Mouse (Mus musculus) adrenal gland, postnatal 4 days (tissue): ENCODE results near the gene Inmt. TPM values are rescaled to one million over a fixed set of nuclear protein-coding genes. Genes with fewer than 3 reads are reported as not detected.
A peak's percentile ranks its signal among the peaks of the same experiment; 100 is the strongest.

ENCODE experiments used
- DNase-seq, 2 experiments: peaks; one replicate each; pipeline ENCODE4 v3.0.0; 2021 to 2022; ENCODE audit warnings: low spot score in 2 of 2, mixed read lengths in 2 of 2
- total RNA-seq, 2 experiments: library from RNA; stranded (reverse); gene quantifications; 2 replicates each; pipeline ENCODE4 v1.2.3; 2021

Gene Inmt
- total RNA-seq, 2 experiments from 2014 or later, result 0.28 to 2.5 TPM

GRCm38 (mm10) chr6:55171638-55172037 lies 3.2 kb downstream of the Inmt start:
- no peak for DNase-seq

DNA sequence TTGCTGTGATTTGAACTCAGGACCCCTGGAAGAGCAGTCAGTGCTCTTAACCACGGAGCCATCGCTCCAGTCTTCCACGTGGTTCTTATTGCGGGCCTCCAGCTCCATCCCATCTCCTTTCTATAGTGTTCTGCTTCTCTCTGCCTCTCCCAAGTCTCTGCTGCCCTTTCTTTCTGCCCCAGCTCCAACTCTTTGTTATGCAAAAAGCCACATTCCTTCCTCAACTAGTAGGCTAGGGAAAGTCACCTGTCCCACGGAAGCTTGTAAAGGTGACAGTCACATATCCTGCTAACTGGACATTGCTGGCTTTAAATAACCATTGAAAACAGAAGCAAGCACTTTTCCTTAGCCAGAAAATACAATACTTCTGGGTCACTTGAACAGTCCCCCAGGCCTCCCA lies 5.0 kb downstream of the Inmt start:
- no peak for DNase-seq

DNA sequence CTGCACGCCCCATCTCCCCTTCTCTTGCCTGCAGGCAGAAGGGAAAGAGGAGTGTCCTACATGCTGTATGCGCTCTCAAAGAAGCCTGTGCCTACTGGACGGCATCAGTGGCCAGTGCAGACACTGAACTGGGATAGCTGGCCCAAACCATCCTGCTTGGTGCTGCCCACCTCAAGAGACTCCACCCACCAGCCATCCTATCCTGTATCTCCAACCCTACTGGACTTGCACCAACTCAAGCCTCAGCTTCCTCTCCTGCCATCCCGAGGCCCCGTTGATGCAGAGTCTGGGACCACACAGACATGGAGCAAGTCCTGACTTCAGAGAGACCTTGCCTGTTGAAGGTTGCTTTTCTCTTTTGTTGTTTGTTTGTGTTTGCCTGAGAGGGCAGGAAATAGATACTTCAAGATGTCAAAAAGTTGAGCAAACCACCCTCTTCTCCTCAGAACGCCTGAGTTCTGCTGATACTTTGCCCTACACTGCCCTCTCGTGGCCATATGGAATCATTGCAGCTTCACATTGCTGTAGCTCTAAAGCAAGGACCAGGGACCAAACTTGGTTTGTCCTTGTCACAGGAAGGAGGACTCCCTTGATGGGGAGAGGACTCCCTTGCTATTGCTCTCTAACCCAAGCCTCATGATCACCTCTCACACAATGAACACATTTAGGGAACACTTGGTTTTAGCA lies 7.9 kb downstream of the Inmt start:
- DNase-seq, result peak in 1 of 2 experiments; percentile 43

DNA sequence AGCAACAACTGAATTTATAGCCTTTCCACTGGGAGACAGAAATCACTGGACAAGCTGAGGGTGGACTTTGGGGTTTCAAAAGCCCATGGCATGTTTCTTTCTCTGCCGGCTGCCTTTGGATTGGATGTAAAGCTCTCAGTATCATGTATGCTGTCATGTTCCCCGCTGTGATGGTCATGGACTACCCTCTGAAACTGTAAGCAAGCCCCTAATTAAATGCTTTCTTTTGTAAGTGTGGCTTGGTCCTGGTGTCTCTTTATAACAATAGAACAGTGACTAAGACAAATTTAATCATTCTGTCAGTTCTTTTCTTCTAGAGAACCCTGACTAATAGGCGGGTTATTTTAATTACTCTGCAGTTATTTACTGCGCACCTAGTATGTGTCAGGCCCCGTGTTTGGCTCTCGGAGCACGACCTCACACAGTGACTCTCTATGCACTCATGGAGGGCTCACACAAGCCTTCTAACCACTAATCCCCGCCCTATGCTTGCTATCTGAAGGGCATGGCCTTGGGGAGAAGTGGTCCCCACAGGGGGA lies 11.7 kb downstream of the Inmt start:
- DNase-seq, result no peak

DNA sequence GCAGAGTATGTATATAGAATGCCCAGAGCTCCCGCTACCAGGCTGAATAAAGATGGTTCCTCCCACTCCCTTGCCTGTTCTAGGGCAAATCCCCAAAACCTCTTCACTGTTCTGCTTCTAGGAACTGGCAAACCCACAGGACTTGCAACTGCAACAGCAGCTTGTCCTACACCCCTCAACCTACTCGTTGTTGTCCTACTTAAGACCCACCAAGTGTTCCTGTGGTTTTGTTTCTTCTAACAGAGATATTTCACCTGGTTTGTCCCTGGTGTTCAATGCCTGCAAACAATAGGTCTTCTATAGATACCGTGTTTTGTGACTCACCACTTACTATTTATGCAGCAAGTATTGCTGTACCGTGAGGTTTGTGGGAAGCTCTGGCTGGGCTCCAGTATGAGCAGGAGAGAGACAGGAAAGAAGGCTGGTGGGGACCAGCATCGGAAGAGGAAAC lies 13.5 kb downstream of the Inmt start:
- DNase-seq, result no peak

GRCm38 (mm10) chr6:55159256-55159655 lies 15.6 kb downstream of the Inmt start:
- DNase-seq, result no peak

GRCm38 (mm10) chr6:55152226-55152625 lies 22.6 kb downstream of the Inmt start:
- DNase-seq, result no peak

DNA sequence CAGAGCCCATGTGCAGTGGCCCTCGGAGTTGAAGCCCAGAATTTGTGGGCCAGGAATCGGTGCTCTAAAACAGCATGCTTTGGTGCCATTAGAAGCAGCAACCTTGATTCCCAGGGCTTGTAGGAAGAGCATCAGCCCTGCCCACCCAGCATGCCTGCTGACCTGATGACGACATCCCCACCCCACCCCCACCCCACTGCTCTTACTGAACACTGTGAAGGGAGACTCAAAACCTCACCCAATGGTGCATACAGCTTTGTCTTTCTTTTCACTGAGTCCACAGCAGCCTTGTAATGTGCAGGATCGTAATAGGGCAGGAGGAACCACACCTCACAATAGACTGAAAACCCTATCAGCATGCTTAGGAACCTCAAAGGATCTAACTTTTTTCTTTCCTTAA lies 28.7 kb downstream of the Inmt start:
- no peak for DNase-seq

DNA sequence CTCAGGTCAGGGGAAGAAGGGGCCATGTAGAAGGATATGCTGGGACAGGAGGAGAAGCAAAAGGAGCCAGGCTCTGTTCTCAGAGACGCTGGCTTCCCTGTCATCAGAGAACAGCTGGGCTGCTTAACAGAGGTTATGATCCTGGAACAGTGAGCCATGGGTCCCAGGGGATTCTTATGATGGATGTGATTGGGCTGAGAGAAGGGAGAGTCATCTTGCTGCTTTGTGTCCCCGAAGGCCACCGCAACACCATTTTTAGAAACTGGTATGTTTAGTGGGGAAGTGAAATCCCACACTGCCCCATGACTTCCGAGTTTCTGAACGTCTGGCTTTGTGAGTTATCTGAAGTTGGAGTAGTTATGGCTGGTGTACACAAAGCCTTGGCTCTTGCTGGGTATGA lies 29.6 kb downstream of the Inmt start:
- no peak for DNase-seq

- DNase-seq, result no peak
Measured at GRCm38 (mm10) chr6:55138343-55138742, 36.5 kb downstream of the Inmt start.

DNA sequence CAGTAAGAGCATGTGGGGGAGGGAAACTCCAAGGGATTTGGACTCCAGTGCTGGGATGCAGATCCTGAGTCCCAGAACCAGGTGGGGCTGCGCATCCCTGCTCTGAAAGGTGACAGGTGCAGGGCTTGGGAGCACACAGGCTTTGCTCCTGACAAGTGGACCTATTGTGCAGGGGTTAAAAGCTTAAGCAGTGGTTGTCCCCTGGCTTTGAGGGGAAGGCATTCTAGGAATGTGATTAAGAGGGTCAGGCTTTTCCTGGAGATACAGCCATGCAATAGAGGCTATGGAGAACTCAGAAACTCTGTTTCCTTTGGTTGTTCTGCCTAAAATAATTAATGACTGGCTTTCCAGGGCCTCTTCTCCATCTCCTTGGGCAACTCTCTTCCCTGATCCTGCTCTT lies 41.4 kb downstream of the Inmt start:
- no peak for DNase-seq

- no peak for DNase-seq
Measured at GRCm38 (mm10) chr6:55132794-55133193, 42.0 kb downstream of the Inmt start, which contains the start of gene Crhr2. Gene Crhr2 (minus strand): TSS chr6:55133016.

- DNase-seq, result no peak
Measured at GRCm38 (mm10) chr6:55131301-55131700, 43.5 kb downstream of the Inmt start.

GRCm38 (mm10) chr6:55130631-55131030 lies 44.2 kb downstream of the Inmt start:
- DNase-seq, result no peak

DNA sequence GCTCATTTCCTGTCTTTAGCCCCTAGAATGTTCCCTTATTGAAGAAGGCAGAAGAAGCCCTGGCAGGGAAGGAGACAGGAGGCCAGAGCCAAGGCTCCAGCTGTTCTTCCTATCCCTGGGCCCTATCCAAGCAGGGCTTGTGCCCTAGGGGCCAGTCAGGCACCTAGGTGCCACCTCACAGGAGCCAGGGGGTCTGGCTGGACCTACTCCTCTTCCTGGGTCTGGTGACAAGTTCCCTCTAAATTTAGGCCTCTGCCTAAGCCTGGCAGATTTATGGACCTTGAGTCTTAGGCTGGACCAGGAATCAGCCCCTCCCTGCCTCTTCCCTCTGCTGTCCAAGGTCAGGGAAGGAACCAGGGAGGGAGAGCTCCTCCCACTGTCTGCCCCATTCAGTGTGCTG lies 46.5 kb downstream of the Inmt start:
- no peak for DNase-seq

GRCm38 (mm10) chr6:55126576-55126975 lies 48.3 kb downstream of the Inmt start:
- DNase-seq, result no peak

DNA sequence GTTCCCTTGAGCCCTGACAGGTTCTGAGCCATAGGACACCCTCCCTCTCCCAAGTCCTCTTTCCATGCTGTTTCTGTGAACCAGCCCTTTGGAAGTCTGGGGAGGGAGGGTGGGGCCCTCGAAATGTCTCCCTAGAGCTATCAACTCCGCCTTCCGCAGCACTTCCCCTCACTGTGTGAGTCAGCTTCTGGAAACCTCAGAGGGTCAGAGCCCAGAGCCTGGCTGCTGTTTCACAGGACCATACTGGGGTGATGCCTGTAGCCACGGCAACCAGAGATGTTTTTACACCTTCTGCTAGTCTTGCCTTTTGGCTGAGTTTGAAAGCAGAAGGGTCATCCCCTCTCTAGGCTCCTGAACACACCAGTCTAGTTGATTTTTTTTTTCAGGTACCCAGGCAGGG lies 51.8 kb downstream of the Inmt start:
- DNase-seq, result no peak

Other genes with a start within 250 kb of the Inmt start
- gene Nod1, start 202.4 kb downstream of the Inmt start, total RNA-seq, result 1 to 10 TPM; 9.1 to 9.8 TPM
- gene Ggct, start 182.1 kb downstream of the Inmt start, total RNA-seq, result 10 to 100 TPM in 1 of 2 experiments, 1 to 10 TPM in 1; 7.1 to 13.2 TPM
- gene Gars, start 137.0 kb downstream of the Inmt start, total RNA-seq, result 100 to 1,000 TPM; 101 to 109 TPM
- under 1 TPM in 1 of 2 experiments, not detected in 1; 0.25 TPM for gene Crhr2, start 42.0 kb downstream of the Inmt start, total RNA-seq
- gene Mindy4, start 28.3 kb upstream of the Inmt start, total RNA-seq, result 1 to 10 TPM; 9.7 to 9.9 TPM
- 10 to 100 TPM; 71.4 to 78.1 TPM for gene Aqp1, start 161.4 kb upstream of the Inmt start, total RNA-seq
- not detected for gene Ghrhr, start 201.3 kb upstream of the Inmt start, total RNA-seq